Mouse (Mus musculus) C2C12 (cell line): ENCODE data around the gene Rnf148. TPM values are rescaled to one million over a fixed set of nuclear protein-coding genes. Genes with fewer than 3 reads are reported as not detected.

Experiments
- H3K27me3 ChIP-seq: one replicate; pipeline ENCODE4 v1.6.1; 2011; ENCODE audit not compliant: control insufficient read depth, insufficient read depth, insufficient read length
- H3K36me3 ChIP-seq: one replicate; pipeline ENCODE4 v1.6.1; 2011; ENCODE audit not compliant: control insufficient read depth, insufficient read depth
- H3K4me3 ChIP-seq: one replicate; pipeline ENCODE4 v1.5.1; 2011; ENCODE audit warnings: mild to moderate bottlenecking, control low read depth; ENCODE audit not compliant: poor library complexity, insufficient read depth, severe bottlenecking
- H3K79me2 ChIP-seq: one replicate; pipeline ENCODE4 v1.6.1; 2011; ENCODE audit not compliant: control insufficient read depth, insufficient read depth
- H3K79me3 ChIP-seq: one replicate; pipeline ENCODE4 v1.6.1; 2011; ENCODE audit warnings: low read depth, control low read depth
- H3ac ChIP-seq: one replicate; pipeline ENCODE3; 2011; ENCODE audit warnings: low read depth; ENCODE audit not compliant: control insufficient read depth, insufficient read length
- CEBPB ChIP-seq: IDR thresholded peaks from one replicate; pipeline ENCODE4 v1.6.1; 2011; ENCODE audit warnings: low read depth, mild to moderate bottlenecking, control low read depth, moderate library complexity
- CTCF ChIP-seq: IDR thresholded peaks from one replicate; pipeline ENCODE4 v1.5.1; 2011; ENCODE audit not compliant: control insufficient read depth, insufficient read depth, insufficient read length
- FOSL1 ChIP-seq: IDR thresholded peaks from one replicate; pipeline ENCODE4 v1.8.0; 2011; ENCODE audit warnings: mild to moderate bottlenecking, low read length; ENCODE audit not compliant: poor library complexity, insufficient read depth, severe bottlenecking
- MAX ChIP-seq: IDR thresholded peaks from one replicate; pipeline ENCODE4 v1.6.1; 2011; ENCODE audit warnings: mild to moderate bottlenecking, control low read depth
- MYOD1 ChIP-seq: IDR thresholded peaks from one replicate; pipeline ENCODE4 v1.6.1; 2011; ENCODE audit warnings: low read depth; ENCODE audit not compliant: control insufficient read depth, insufficient read length
- MYOG ChIP-seq: IDR thresholded peaks from one replicate; pipeline ENCODE4 v1.6.1; 2011; ENCODE audit not compliant: control insufficient read depth, insufficient read length; ENCODE audit errors: extremely low read depth
- USF1 ChIP-seq: IDR thresholded peaks from one replicate; pipeline ENCODE4 v1.6.1; 2011; ENCODE audit warnings: low read depth, mild to moderate bottlenecking, control low read depth, moderate library complexity
- long read RNA-seq, 2 experiments: library from polyadenylated mRNA; unstranded; transcript quantifications; one replicate each; pipeline ENCODE4 v2.0.0; 2019 to 2020
- polyA plus RNA-seq: library from polyadenylated mRNA; unstranded; fragments of >200 nt; fragmentation: generic; extraction: Trizol; gene quantifications from one replicate; pipeline ENCODE4 v1.2.1, GENCODE M21; 2012; ENCODE audit warnings: missing spikeins

Gene Rnf148
- not detected for polyA plus RNA-seq
- long read RNA-seq, experiment 1 = 0 reads
- long read RNA-seq, experiment 2 = 0 reads

- Histone ChIP-seq H3K4me3 (no peak within 1 kb of the TSS), H3K79me2 (no peaks in the 10 kb centered on the region), H3K27me3 (no peaks in the 10 kb centered on the region), H3K36me3 (no peaks in the 10 kb centered on the region), H3ac (no peak within 1 kb of the TSS), H3K79me3 (no peaks in the 10 kb centered on the region)
- TF ChIP-seq MYOD1 (no peak), FOSL1 (no peak), USF1 (no peak), MAX (no peak), CEBPB (no peak), CTCF (no peak), MYOG (no peak)
Measured at GRCm38 (mm10) chr6:23655036-23655435, at the start of gene Rnf148. TSS of gene Rnf148 (minus strand) at chr6:23655136.

DNA sequence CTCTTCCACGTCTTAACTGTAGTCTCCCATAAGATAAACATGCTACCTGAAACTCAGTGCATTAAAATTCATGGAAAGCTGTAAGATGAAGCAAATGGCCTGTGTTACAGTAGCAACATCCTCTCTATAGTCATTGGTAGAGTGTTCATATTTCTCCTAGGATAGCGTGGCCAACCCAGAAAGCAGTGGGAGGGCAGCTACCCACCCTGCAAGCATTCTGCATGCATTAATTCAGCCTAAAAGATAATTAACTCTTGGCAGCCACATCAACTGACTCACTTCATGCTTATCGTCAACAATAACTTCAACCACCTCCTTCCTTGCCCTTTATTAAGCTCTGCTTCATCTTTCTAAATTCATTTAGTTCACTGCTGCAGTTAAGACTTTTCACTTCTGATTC lies 45.9 kb upstream of the Rnf148 start:
- no peaks in the 10 kb centered on the region for H3K79me2 ChIP-seq
- no peak overlapping the region for H3ac ChIP-seq
- TF ChIP-seq CEBPB = no peak
- TF ChIP-seq MYOG = no peak
- TF ChIP-seq USF1 = no peak
- no peak for TF ChIP-seq MAX
- TF ChIP-seq MYOD1 = no peak
- no peak for TF ChIP-seq FOSL1
- TF ChIP-seq CTCF = no peak
- H3K4me3 ChIP-seq = no peak overlapping the region
- no peaks in the 10 kb centered on the region for H3K36me3 ChIP-seq
- no peaks in the 10 kb centered on the region for H3K79me3 ChIP-seq
- no peaks in the 10 kb centered on the region for H3K27me3 ChIP-seq

DNA sequence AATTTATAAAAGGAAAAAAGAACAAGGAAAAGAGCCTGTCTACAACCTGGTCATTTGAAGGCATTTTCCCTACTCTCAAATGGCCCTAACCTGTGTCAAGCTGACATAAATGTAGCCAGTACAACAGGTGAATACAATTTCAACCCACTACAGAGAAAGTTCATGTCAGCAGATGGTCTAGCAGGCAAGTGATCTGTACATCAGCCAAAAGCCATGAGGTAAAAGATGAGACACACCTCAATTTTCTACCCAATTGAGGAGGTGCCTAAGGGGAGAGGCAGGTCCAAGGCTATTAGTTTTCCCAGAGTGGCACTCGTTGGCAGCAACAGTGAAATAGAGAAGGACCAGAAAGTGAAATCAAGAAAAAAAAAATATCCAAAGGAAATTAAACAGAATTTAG lies 23.2 kb upstream of the Rnf148 start:
- TF ChIP-seq CEBPB (no peak), MYOG (no peak), MYOD1 (no peak), MAX (no peak), FOSL1 (no peak), CTCF (no peak), USF1 (no peak)
- H3K36me3 ChIP-seq = no peaks in the 10 kb centered on the region
- H3K79me3 ChIP-seq = no peaks in the 10 kb centered on the region
- no peaks in the 10 kb centered on the region for H3K79me2 ChIP-seq
- H3ac ChIP-seq = no peak overlapping the region
- no peaks in the 10 kb centered on the region for H3K27me3 ChIP-seq
- no peak overlapping the region for H3K4me3 ChIP-seq

GRCm38 (mm10) chr6:23650205-23650604 lies 4.7 kb downstream of the Rnf148 start, which contains the start of gene Rnf133:
TSS of gene Rnf133 (minus strand) at chr6:23650305.
- Histone ChIP-seq H3K79me2 (no peaks in the 10 kb centered on the region), H3K79me3 (no peaks in the 10 kb centered on the region), H3K36me3 (no peaks in the 10 kb centered on the region), H3ac (no peak within 1 kb of the TSS), H3K4me3 (no peak within 1 kb of the TSS), H3K27me3 (no peaks in the 10 kb centered on the region)
- TF ChIP-seq MYOD1 (no peak), MYOG (no peak), FOSL1 (no peak), USF1 (no peak), MAX (no peak), CEBPB (no peak), CTCF (no peak)

DNA sequence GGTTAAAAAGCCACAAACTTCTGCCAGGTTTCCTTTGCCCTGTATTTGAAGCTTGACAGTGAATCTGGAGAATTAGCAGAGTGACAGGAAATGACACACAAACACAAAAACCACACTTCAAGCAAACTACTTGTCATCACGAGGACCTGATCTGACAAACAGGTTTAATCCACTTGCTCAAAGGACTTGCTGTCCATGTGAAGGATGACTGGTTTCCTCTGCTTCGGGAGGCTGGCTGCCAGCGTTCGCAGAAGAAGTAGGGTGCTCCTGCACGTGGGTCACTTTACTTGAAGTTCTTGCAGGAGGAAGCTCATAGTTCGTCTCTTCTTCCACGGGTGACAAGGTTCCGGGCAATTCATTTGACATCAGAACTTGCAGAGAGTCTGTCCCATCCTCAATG lies 6.2 kb downstream of the Rnf148 start:
- Histone ChIP-seq H3ac (no peak overlapping the region), H3K79me3 (no peaks in the 10 kb centered on the region), H3K36me3 (no peaks in the 10 kb centered on the region), H3K4me3 (no peak overlapping the region), H3K27me3 (no peaks in the 10 kb centered on the region), H3K79me2 (no peaks in the 10 kb centered on the region)
- TF ChIP-seq MYOG (no peak), MYOD1 (no peak), CEBPB (no peak), CTCF (no peak), USF1 (no peak), FOSL1 (no peak), MAX (no peak)

DNA sequence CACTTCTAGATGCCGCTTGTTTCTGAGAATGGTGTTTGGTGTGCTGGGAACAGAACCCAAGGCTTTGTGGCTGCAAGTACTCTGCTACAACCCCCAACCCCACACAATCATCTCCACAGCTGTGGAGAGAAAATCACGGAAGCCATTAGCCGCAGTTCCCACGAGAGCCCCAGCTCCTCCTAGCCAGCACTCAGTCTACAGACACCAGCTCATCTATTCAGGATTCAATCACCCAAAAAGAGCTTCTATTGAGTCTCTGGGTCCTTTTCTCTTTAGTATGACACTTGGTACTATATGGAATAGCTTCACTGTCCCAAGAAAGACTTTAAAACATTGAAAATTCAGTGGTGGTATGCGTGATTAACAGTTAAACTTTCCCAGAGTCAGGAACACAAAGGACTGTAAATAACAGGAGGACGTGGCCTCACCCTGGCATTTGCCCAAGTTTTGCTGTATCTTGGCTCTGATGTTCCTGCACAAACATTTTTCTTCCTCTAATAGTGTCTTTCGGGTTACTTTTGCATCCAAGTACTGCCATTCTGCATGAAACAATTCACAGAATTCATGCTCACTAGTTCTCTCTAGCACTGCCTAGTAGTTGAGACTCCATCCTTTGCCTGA lies 7.2 kb downstream of the Rnf148 start:
- Histone ChIP-seq H3K4me3 (no peak overlapping the region), H3K36me3 (no peaks in the 10 kb centered on the region), H3ac (no peak overlapping the region), H3K79me3 (no peaks in the 10 kb centered on the region), H3K79me2 (no peaks in the 10 kb centered on the region), H3K27me3 (no peaks in the 10 kb centered on the region)
- TF ChIP-seq USF1 = no peak
- TF ChIP-seq MYOD1 = no peak
- TF ChIP-seq FOSL1 = no peak
